Mouse (Mus musculus) large intestine, adult 2 months (tissue): ENCODE data around the gene Tmem9b. TPM values are rescaled to one million over a fixed set of nuclear protein-coding genes. Genes with fewer than 3 reads are reported as not detected.

Experiments used
- DNase-seq: peaks from one replicate; pipeline ENCODE4 v3.0.0-alpha.2; 2012; ENCODE audit warnings: low read depth, low spot score
- WGBS: fragments of 180-500 bp; shearing (Covaris S2); methylation state at CpG from one replicate; pipeline ENCODE4 v1.1.7; 2018; 5-methylcytosine and 5-hydroxymethylcytosine counted together
- polyA plus RNA-seq: library from polyadenylated mRNA; depleted of rRNA; stranded (reverse); fragments of >200 nt; gene quantifications from 2 replicates; pipeline ENCODE4 v1.2.3, GENCODE M21; 2012; rRNA removed

The Tmem9b gene
- polyA plus RNA-seq, 1 experiment, result 63.6 TPM

GRCm38 (mm10) chr7:109694576-109695338, 57.9 kb downstream of the Tmem9b start:
- 87% methylated on average over 13 of the region's 13 CpGs for WGBS
- no peak for DNase-seq

- no peak for DNase-seq
- WGBS, result 61% methylated on average over 5 of the region's 5 CpGs
These were observed 61.7 kb downstream of the Tmem9b start for GRCm38 (mm10) chr7:109690961-109691360.

GRCm38 (mm10) chr7:109690101-109690500, 62.6 kb downstream of the Tmem9b start:
- DNase-seq, result no peak
- WGBS, result 93% methylated on average over 3 of the region's 3 CpGs

- WGBS, result 42% methylated on average over 9 of the region's 9 CpGs
- no peak for DNase-seq
These were observed 66.0 kb downstream of the Tmem9b start for GRCm38 (mm10) chr7:109686585-109687128.

Other genes with a start within 250 kb of the Tmem9b start
- gene Trim66, start 244.7 kb downstream of the Tmem9b start, polyA plus RNA-seq, result 0.02 and 0.04 TPM in 2 replicates
- 419 and 430 TPM in 2 replicates for gene Rpl27a, start 233.7 kb downstream of the Tmem9b start, polyA plus RNA-seq
- gene St5, start 49.3 kb downstream of the Tmem9b start, polyA plus RNA-seq, result 32.0 and 55.1 TPM in 2 replicates
- gene Akip1, start 49.2 kb downstream of the Tmem9b start, polyA plus RNA-seq, result 8.8 and 12.3 TPM in 2 replicates
- 0.26 and 0.31 TPM in 2 replicates for gene BC051019, start 29.0 kb downstream of the Tmem9b start, polyA plus RNA-seq
- gene Ascl3, start 21.1 kb downstream of the Tmem9b start, polyA plus RNA-seq, result 0.30 and 0.62 TPM in 2 replicates
- 0.22 and 0.27 TPM in 2 replicates for gene Nrip3, start 29.1 kb upstream of the Tmem9b start, polyA plus RNA-seq
- gene Scube2, start 112.8 kb upstream of the Tmem9b start, polyA plus RNA-seq, result 0.66 and 1.4 TPM in 2 replicates
- gene Dennd5a, start 207.6 kb upstream of the Tmem9b start, polyA plus RNA-seq, result 19.6 and 20.6 TPM in 2 replicates
- 36.2 and 57.3 TPM in 2 replicates for gene Tmem41b, start 234.1 kb upstream of the Tmem9b start, polyA plus RNA-seq